Mouse (Mus musculus) naive thymus-derived CD4-positive, alpha-beta T cell, adult 2 months (primary cell): ENCODE measurements around the gene Abat.

Source experiments
- DNase-seq: peaks from one replicate; pipeline ENCODE4 v3.0.0-alpha.2; 2011; ENCODE audit warnings: low read depth

The Abat gene

GRCm38 (mm10) chr16:8574316-8574715 is 61.1 kb downstream of the Abat start:
- DNase-seq: no peak

- DNase-seq: no peak
Measured at GRCm38 (mm10) chr16:8576111-8576510, 62.9 kb downstream of the Abat start.

- DNase-seq: no peak
Measured at GRCm38 (mm10) chr16:8576901-8577300, 63.7 kb downstream of the Abat start.

GRCm38 (mm10) chr16:8578326-8578725 is 65.1 kb downstream of the Abat start:
- DNase-seq: no peak

GRCm38 (mm10) chr16:8579546-8579945 is 66.3 kb downstream of the Abat start:
- peak; percentile 9 for DNase-seq

GRCm38 (mm10) chr16:8581661-8582239 is 68.5 kb downstream of the Abat start:
- DNase-seq: no peak

GRCm38 (mm10) chr16:8582579-8583295 is 69.5 kb downstream of the Abat start:
- peak; percentile 6 for DNase-seq

- no peak for DNase-seq
Measured at GRCm38 (mm10) chr16:8584248-8584647, 71.0 kb downstream of the Abat start.

- DNase-seq: no peak
Measured at GRCm38 (mm10) chr16:8585056-8585455, 71.8 kb downstream of the Abat start.

GRCm38 (mm10) chr16:8595411-8595810 is 82.2 kb downstream of the Abat start:
- DNase-seq: no peak

- no peak for DNase-seq
Measured at GRCm38 (mm10) chr16:8596336-8596735, 83.1 kb downstream of the Abat start.

- DNase-seq: no peak
Measured at GRCm38 (mm10) chr16:8597516-8597915, 84.3 kb downstream of the Abat start.

- no peak for DNase-seq
Measured at GRCm38 (mm10) chr16:8603789-8604188, 90.6 kb downstream of the Abat start.

- no peak for DNase-seq
Measured at GRCm38 (mm10) chr16:8610397-8610796, 97.2 kb downstream of the Abat start.

GRCm38 (mm10) chr16:8612214-8613005 is 99.2 kb downstream of the Abat start:
- DNase-seq: no peak

GRCm38 (mm10) chr16:8613039-8613438 is 99.8 kb downstream of the Abat start:
- DNase-seq: no peak

- no peak for DNase-seq
Measured at GRCm38 (mm10) chr16:8613447-8613846, 100.2 kb downstream of the Abat start.

- no peak for DNase-seq
Measured at GRCm38 (mm10) chr16:8619659-8620314, 106.6 kb downstream of the Abat start.

GRCm38 (mm10) chr16:8620315-8621115 is 107.3 kb downstream of the Abat start:
- DNase-seq: no peak

GRCm38 (mm10) chr16:8630419-8630818 is 117.2 kb downstream of the Abat start:
- no peak for DNase-seq

- DNase-seq: no peak
Measured at GRCm38 (mm10) chr16:8631428-8631827, 118.2 kb downstream of the Abat start.

GRCm38 (mm10) chr16:8636867-8637216 is 123.6 kb downstream of the Abat start:
- no peak for DNase-seq
